Comparison of ENCODE assay signal across 7 mouse cellular contexts in the genomic region with DNA sequence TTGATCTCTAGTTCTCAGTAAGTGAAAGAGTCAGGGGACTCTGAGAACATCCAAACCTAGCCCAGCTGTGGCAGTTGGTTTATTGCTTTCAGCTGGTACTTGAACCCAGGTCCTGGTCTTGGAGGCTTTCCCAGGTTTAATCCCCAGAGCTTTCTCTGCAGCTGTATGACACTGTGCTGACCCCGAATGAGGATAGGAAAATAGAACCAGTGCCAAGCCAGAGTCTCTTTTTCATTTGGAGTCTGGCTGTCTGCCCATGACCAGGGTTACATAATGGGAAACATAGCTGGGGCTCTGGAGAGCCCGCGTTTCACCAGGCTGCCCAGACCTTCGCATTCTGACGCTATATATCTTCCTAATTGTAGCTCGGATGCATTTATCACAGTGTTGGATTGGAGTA.
DNase-seq lines count a peak whose midpoint lies in the region; ATAC-seq lines count a peak whose summit lies in the region.

No protein-coding gene starts in this region.

- 36% methylated on average over 6 of the region's 6 CpGs for WGBS in intestine, embryonic 16.5 days
- WGBS in neural tube, embryonic 14.5 days: 32% methylated on average over 6 of the region's 6 CpGs

- no peaks in the 10 kb centered on the region for H3K36me3 ChIP-seq in intestine, embryonic 16.5 days (ENCODE audit: control insufficient read depth, insufficient read depth, low read length)
- H3K36me3 ChIP-seq in neural tube, embryonic 14.5 days (ENCODE audit: control insufficient read depth, insufficient read depth, low read length): peaks cover 2% of the 10 kb centered on the region; the same call in 1 of the 2 replicates

- peak overlapping the region; percentile 94 for H3K27ac ChIP-seq in intestine, embryonic 16.5 days (ENCODE audit: low read length)
- no peak overlapping the region; the same call in 1 of the 2 replicates for H3K27ac ChIP-seq in neural tube, embryonic 14.5 days (ENCODE audit: low read depth, low read length)

- peak; percentile 90 for DNase-seq in adrenal gland, adult 8-10 months
- DNase-seq in cerebellum, adult 11-12 months: peak; percentile 69
- DNase-seq in gastrocnemius, postnatal 14 days: peak; percentile 92
- DNase-seq in left cerebral cortex, postnatal 14 days (ENCODE audit: low spot score in 2 of 2): peak; percentile 57 to 66
- no peak for DNase-seq in T-cell, adult 2 months (ENCODE audit: low spot score)

- no peak overlapping the region for H3K4me2 ChIP-seq in intestine, embryonic 16.5 days (ENCODE audit: low read depth, low read length)
- H3K4me2 ChIP-seq in neural tube, embryonic 14.5 days (ENCODE audit: low read depth, low read length): no peak overlapping the region

- intact Hi-C loops in gastrocnemius, postnatal 14 days (cut with DNase I; ENCODE audit: low total_unique reads): no loop called here
- intact Hi-C loops in left cerebral cortex, postnatal 14 days (cut with DNase I): no loop called here

- H3K27me3 ChIP-seq in intestine, embryonic 16.5 days (replicated peaks; ENCODE audit: control insufficient read depth, insufficient read depth, low read length): no peaks in the 10 kb centered on the region
- no peaks in the 10 kb centered on the region for H3K27me3 ChIP-seq in neural tube, embryonic 14.5 days (ENCODE audit: control insufficient read depth, insufficient read depth, low read length)

- H3K9ac ChIP-seq in intestine, embryonic 16.5 days (ENCODE audit: low read depth, low read length): no peak overlapping the region
- H3K9ac ChIP-seq in neural tube, embryonic 14.5 days (replicated peaks; ENCODE audit: low read depth, low read length): no peak overlapping the region

- peaks cover 60% of the 10 kb centered on the region for H3K4me1 ChIP-seq in intestine, embryonic 16.5 days (ENCODE audit: control insufficient read depth, insufficient read depth, low read length)
- H3K4me1 ChIP-seq in neural tube, embryonic 14.5 days (ENCODE audit: control insufficient read depth, insufficient read depth, low read length): peaks cover 15% of the 10 kb centered on the region

- H3K4me3 ChIP-seq in intestine, embryonic 16.5 days (ENCODE audit: low read length): no peak overlapping the region
- H3K4me3 ChIP-seq in neural tube, embryonic 14.5 days (ENCODE audit: low read depth, low read length): no peak overlapping the region

- ATAC-seq in intestine, embryonic 16.5 days: peak; percentile 59
- peak; percentile 85 for ATAC-seq in neural tube, embryonic 14.5 days (ENCODE audit: low read depth)

- no peaks in the 10 kb centered on the region for H3K9me3 ChIP-seq in intestine, embryonic 16.5 days (ENCODE audit: control insufficient read depth, low read length)
- H3K9me3 ChIP-seq in neural tube, embryonic 14.5 days (ENCODE audit: control insufficient read depth, low read length): no peaks in the 10 kb centered on the region
